ENCODE assay signal across 7 mouse cellular contexts in genomic region chr1:78310861-78311341, GRCm38 (mm10). TPM values are rescaled to one million over a fixed set of nuclear protein-coding genes. Genes with fewer than 3 reads are reported as not detected.
DNase-seq lines count a peak whose midpoint lies in the region; ATAC-seq and TF ChIP-seq lines count a peak whose summit lies in the region.

No protein-coding gene starts in this region.

- 0 out of 2 replicates have a peak, but pooled peaks have one; percentile 20 for TF ChIP-seq POLR2A in cortical plate, adult 2 months (IDR thresholded peaks at IDR 0.05; ENCODE audit: extremely low read depth, insufficient read depth, low read length)

- H3K27ac ChIP-seq in cortical plate, adult 2 months (ENCODE audit: insufficient read depth, low read length), result no peak overlapping the region
- no peak overlapping the region for H3K27ac ChIP-seq in stomach, embryonic 14.5 days (ENCODE audit: low read length)

- H3K4me1 ChIP-seq in cortical plate, adult 2 months (ENCODE audit: control insufficient read depth, insufficient read depth, low read length), result 0 out of 2 replicates have a peak, but pooled peaks cover 2% of the 10 kb centered on the region
- H3K4me1 ChIP-seq in stomach, embryonic 14.5 days (ENCODE audit: control insufficient read depth, insufficient read depth, low read length), result peaks cover 11% of the 10 kb centered on the region; the same call in 1 of the 2 replicates

- peak; percentile 96 for DNase-seq in brain, adult 2 months (ENCODE audit: low read depth, low spot score)
- peak; percentile 3 to 14 for DNase-seq in heart, postnatal 10 days
- peak; percentile 12 to 14 for DNase-seq in layer of hippocampus, postnatal 25 days (ENCODE audit: extremely low spot score in 1 of 2, low spot score in 1 of 2)
- DNase-seq in lung, postnatal 36 days, result peak; percentile 40

- 1% methylated on average over 17 of the region's 17 CpGs for WGBS in stomach, embryonic 14.5 days

- TF ChIP-seq CTCF in cortical plate, adult 2 months (IDR thresholded peaks at IDR 0.05; ENCODE audit: extremely low read depth, insufficient read depth, low read length), result no peak

- H3K36me3 ChIP-seq in stomach, embryonic 14.5 days (ENCODE audit: control insufficient read depth, insufficient read depth, low read length), result no peaks in the 10 kb centered on the region

- peak; percentile 44; the same call in 1 of the 2 replicates for ATAC-seq in stomach, embryonic 14.5 days (ENCODE audit: insufficient number of reproducible peaks, insufficient read depth, low FRiP score, low read depth)
- no peak for ATAC-seq in megakaryocyte progenitor cell, adult 5-6 weeks (replicated peaks; ENCODE audit: poor library complexity)

- intact Hi-C loops in heart, postnatal 10 days (cut with DNase I), result no loop called here

- peaks cover 13% of the 10 kb centered on the region for H3K27me3 ChIP-seq in stomach, embryonic 14.5 days (ENCODE audit: control insufficient read depth, insufficient read depth, low read length)

- H3K9me3 ChIP-seq in stomach, embryonic 14.5 days (ENCODE audit: control insufficient read depth, low read depth, low read length), result no peaks in the 10 kb centered on the region

- peak overlapping the region; percentile 70 for H3K4me2 ChIP-seq in stomach, embryonic 14.5 days (replicated peaks; ENCODE audit: low read depth, low read length)

- no peak overlapping the region for H3K9ac ChIP-seq in stomach, embryonic 14.5 days (replicated peaks; ENCODE audit: low read depth, low read length)

- H3K4me3 ChIP-seq in cortical plate, adult 2 months (ENCODE audit: insufficient read depth, low read length), result peak overlapping the region; percentile 70
- H3K4me3 ChIP-seq in stomach, embryonic 14.5 days (ENCODE audit: low read depth, low read length), result peak overlapping the region; percentile 49

RNA-seq across cellular contexts. Expression of gene Sgpp2, which starts 0.8 kb away (rescaled TPM):
- 17.4 and 20.3 TPM in 2 replicates for polyA plus RNA-seq in cortical plate, adult 2 months (2012; rRNA removed)
- total RNA-seq in heart, postnatal 10 days (2021), result not detected
- total RNA-seq in layer of hippocampus, postnatal 25 days (2021), result 1 to 10 TPM; 3.8 to 4.2 TPM
- 29.8 and 32.1 TPM in 2 replicates for polyA plus RNA-seq in stomach, embryonic 14.5 days (2014; fragmentation: Nextera tagmentation; extraction: Ambion mirVana)
- total RNA-seq in megakaryocyte progenitor cell, adult 5-6 weeks (2015), result not detected in 2 replicates
- not detected in 2 replicates for total RNA-seq in megakaryocyte progenitor cell, adult 5-6 weeks (2017)

Comparison
In these comparisons a context has a peak if more than half of its experiments do, and no peak if none do; other contexts are left out.
1. DNase-seq: peak in every context shown above with its lines; median percentile 96 in brain, adult 2 months; 40 in lung, postnatal 36 days; 13 in layer of hippocampus, postnatal 25 days; 8 in heart, postnatal 10 days.
2. RNA of gene Sgpp2, which starts 0.8 kb away (total RNA-seq): 3.8 to 4.2 TPM in layer of hippocampus, postnatal 25 days; not detected in heart, postnatal 10 days and not detected in megakaryocyte progenitor cell, adult 5-6 weeks; every median in the first group is over 4 times any median in the second.